Mouse (Mus musculus) retina, adult 2 months (tissue): ENCODE data around the gene Sumf1.

Source experiments
- DNase-seq: peaks from one replicate; pipeline ENCODE4 v3.0.0-alpha.2; 2012; ENCODE audit warnings: low read depth, low spot score

Gene Sumf1

DNA sequence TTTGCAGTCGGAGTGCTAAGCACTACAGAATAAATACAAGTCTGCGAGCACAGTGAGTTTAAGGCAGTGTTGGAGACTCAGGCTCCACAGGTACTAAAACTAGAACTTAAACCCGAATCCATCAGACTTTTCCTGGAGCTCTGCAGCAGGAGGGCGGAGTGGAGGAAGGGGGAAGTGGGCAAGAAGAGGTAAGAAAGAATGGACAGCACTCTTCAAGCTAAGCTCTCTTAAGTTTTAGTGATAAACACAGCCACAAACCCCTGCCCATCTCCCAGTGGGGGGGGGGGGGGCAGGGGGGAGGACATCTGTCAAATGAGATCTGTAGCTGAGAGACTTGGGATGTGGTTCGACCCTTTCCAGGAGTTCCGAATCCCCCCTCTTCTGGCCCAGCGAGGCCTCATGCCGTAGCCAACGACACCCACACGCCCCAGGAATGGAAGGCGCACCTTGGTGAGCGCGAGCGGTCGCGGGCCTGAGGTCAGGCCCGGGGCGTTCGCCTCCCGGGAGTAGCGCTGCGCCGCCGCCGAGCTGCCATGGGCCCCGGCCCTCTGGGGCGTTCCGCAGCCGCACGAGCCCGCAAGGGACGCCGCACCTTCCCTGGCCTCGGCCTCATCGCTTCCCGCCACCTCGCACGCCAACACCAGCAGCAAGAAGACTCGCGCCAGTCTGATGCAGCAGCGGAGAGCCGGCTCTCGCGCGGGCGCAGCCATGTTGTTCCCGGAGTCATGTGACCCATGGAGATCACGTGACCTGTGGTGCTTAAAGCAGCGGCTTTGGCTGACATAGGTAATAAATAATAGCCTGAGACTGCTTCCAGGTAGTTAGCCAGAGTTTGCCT, at the start of gene Sumf1:
Gene Sumf1 (minus strand): TSS at position 736 of the 838 bp plus-strand sequence.
- DNase-seq, result peak; percentile 91

DNA sequence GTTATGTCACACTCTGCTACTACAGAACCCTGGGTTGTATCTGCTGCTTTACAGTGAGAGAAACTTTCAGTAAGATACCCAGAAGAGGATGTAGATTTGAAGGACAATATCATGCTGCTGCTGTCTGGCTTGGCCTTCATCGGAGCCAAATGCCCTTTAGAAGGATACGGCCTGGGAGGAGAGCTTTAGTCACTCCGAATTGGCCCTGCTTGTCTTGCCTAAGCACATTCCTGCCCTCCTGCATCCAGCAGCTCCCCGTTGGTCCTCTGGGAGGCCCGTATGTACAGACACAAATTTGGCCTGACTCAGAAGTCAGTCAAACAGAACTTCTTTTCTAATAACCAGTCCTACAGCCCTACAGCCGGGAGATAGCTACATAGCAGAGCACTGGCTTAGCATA, 49.2 kb upstream of the Sumf1 start:
- DNase-seq, result no peak

GRCm38 (mm10) chr6:108233070-108233469, 47.7 kb upstream of the Sumf1 start:
- no peak for DNase-seq

- DNase-seq, result no peak
Measured at GRCm38 (mm10) chr6:108231892-108232710, 46.7 kb upstream of the Sumf1 start.

DNA sequence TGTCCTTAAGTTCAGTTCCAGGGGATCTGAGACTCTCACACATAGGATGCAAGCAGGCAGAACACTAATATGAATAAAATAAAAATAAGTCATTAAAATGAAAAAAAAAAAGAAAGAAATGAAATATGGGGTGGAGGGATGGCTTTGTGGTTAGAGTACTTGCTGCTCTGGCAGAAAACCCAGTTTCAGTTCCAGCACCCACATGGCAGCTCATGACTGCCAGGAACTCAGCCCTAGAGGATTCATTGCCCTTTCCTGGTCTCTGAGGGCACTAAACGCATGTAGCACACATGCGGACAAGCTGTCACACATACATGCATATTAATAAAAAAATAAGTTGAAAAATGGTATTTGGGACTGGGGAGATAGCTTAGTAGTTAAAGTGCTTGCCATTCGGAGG, 45.2 kb upstream of the Sumf1 start:
- DNase-seq, result no peak

DNA sequence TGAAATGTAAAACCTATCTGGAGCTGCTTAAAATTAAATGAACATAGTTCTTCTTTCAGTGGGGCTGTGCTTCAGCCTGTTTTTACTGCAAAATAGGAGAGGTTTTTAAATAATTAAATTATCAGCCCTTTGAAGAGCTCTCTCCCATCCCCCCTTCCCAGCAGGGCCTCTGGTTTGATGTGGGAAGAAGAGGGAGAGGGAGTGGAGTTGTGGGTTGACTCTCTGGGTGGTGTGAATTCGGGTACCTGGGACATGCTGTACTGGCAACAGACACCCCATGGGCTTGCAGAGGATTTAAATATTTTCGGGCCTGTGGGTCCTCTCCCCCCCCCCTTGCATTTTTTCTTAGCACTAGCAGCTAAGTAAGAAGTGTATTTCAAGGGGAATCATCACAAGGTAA, 43.2 kb upstream of the Sumf1 start:
- DNase-seq, result no peak

GRCm38 (mm10) chr6:108228048-108228447, 42.7 kb upstream of the Sumf1 start:
- no peak for DNase-seq

DNA sequence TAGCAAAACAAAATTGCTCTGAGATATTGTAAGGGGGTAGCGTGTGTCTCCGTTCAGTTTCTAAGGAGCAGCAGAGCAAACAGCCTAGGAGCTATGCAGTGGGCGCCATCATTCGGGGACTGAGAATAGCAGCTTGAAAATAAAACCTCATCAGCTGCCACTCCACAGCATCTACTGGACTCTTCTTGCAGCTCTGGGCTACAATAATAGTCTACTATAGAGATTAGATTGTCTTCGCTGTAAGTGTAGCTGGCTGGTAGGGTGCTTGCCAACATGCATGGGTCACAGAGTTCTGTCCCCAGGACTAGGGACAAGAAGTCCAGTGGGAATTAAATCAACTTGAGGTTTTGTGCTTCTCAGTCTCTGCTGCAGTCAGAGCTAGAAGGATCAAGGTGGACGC, 42.1 kb upstream of the Sumf1 start:
- DNase-seq, result no peak

DNA sequence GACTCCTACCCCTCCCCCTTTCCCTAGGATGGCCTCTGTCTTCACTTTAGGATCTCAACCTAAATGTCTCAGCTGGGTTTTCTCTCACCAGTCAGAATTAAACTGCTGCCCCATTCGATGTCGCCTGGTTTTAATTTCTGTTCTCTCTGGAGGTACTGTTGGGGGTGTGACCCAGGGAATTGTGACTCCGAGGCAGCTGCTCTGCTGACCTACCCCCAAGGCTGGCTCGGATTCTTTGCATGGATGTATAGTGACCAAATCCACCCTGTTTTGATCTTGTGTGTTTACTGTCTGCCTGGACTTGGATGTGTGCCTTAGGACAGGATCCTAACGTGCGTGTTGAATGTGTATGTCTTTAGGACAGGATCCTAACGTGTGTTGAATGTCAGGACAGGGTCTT, 40.8 kb upstream of the Sumf1 start:
- DNase-seq, result no peak

DNA sequence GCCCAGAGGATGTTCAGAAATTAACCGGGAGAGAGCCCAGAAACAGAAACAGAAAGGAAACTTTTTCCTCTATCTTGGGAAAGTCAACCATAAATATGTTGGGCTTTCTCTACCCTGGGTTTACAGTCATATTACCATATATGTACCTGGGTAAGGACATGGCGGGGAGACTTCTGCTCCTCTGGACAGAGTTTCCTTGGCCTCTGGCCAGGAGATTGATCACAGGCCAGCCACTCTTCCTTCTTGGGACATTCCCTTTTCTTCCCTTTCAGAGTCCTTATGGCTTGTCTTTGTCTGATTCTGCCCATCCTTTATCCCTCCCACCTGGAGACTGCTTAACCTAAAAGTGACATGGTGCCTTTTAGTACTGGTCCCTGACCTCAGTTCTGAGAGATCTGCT, 39.6 kb upstream of the Sumf1 start:
- DNase-seq, result no peak

- DNase-seq, result no peak
Measured at GRCm38 (mm10) chr6:108224361-108224760, 39.0 kb upstream of the Sumf1 start.

GRCm38 (mm10) chr6:108222875-108223274, 37.5 kb upstream of the Sumf1 start:
- no peak for DNase-seq

DNA sequence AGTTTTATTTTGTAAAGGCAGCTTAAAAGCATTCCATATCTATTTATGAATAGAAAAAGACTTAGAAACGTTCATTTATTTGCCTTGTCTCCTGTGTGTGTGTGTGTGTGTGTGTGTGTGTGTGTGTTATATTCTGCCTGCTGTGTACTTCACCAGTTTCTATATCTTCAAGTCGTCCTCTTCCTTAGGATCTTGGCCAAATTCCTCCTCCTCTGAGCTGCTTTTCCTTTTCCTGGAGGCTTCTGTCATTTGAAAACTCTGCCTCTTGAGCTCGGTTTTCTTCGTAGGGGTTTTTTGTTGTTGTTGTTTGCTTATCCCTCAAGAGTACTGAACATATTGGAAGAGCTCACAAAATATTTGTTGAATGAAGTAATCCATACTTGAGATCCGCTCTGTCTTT, 37.1 kb upstream of the Sumf1 start:
- no peak for DNase-seq

GRCm38 (mm10) chr6:108217987-108218386, 32.6 kb upstream of the Sumf1 start:
- no peak for DNase-seq

DNA sequence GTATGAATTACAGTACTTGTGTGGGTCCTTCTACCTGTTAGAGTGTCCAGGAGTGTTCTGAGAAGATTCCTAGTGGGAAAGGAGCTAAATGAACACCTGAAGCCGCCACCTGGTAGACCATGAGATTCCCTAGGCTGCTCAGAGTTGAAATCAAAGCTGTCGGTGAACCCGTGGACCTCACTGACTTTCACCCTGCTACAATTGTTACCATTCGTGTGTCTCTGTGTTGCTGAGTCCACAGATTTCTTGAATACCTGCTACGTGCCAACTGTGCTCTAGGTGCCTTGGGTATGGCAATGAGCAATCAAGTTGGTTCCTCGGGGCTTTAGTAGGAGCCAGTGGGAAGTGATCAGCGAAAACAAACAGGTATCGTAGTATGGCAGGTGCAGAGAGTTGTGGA, 31.4 kb upstream of the Sumf1 start:
- no peak for DNase-seq

DNA sequence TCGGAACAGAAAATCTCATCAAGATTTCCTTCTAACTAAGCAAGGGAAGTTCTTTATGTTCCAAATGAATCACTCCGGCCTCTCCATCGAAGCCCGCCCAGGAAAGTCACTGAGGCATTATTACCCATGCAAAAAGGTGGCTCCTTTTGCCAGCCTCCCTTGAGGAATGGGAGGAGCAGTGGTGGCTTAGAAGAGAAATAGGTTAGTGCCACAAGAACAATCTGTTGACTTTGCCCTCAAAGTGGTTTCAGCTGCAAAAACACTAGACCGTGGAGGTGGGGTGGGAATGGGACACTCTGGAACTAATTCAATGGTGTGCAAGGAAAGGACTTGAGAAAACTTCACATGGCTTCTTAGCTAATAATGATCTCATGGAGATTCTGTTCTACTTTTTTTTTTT, 30.7 kb upstream of the Sumf1 start:
- DNase-seq, result no peak

DNA sequence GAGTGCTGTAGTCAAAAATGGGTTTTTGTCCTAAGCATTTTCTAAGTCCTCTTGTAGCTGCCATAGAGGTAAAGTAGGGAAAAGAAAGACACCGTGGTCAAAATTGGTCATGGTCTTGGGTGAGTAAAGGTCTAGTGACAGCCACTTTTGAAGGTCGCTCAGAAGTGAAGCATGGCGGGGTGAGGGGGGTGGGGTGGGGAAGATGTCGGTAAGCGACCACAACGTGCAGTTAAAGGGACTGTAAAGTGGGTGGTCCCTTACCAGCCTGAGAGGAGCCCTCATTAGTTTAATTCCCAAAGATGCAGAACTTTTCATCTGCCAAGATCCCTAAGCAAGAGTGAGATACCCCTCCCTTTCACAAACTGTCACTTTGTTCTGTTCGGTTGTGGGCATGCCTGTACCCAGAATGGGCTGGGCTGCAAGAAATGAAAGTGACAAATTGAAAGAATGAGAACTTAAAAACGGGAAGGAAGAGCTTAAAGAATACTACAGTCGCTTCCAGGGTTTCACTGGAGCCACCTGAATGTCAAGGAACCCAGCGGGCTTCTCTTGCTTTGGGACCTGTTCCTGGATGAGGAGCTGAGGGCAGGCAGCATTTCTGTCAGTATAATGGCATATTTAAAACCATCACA, 29.0 kb upstream of the Sumf1 start:
- DNase-seq, result no peak

DNA sequence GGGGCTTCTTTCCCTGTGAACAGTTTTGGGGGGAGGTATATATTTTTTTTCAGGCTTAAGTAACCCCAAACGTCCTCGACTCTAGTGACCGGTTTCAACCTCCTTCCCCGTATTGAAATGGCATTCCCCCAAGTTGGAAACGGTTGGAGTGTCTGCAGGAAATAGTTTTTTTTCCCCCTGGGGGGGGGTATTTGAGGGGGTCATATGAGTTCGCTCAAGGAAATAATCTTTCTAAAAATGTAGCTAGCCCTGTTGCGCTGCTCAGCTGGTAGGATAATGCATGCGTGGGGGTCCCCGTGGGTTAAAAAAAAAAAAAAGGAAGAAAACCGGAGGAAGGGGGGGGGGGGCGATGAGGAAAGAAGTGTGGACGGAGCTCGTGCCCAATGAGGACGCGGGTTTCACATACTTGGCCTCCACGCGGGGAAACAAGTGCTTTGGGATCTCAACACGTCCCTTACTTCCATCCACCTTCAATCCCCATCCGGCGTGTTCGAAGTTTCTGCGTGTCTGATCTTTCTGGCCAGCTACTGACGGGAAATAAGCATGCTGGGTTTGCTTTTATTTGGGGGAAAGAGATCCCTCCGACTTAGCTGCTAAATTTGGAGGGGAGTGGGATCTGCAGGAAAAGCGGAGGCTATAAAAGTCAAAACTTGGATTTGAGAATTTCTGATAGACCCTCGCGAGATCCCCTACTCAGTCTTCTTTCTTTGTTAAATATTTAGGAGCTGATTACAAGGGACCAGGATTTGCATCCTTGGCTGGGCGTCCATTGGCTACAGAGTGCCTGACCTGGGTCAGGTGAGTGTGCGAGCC, 28.3 kb upstream of the Sumf1 start:
- no peak for DNase-seq

DNA sequence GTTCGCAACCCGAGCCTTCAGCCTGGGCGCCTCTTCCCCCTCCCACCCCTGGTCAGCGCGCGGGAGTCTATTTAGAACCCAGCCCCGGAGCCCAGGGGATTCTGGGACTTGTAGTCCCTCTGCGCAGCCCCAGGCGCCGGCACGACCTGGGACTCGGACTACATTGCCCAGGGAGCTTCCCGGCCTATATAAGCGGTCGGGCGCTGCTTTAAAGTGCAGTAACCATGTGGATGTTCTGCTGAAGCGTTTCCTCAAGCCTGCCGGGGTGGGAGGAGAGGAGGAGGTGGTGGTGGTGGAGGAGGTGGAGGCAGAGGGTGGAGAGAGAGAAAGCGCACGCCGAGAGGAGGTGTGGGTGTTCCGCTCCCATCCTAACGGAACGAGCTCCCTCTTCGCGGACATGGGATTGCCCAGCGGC, 27.5 kb upstream of the Sumf1 start, which contains the start of gene Itpr1:
Gene Itpr1 (plus strand): TSS at position 216 of the 415 bp plus-strand sequence.
- peak; percentile 91 for DNase-seq

GRCm38 (mm10) chr6:108211896-108212880, 26.8 kb upstream of the Sumf1 start:
- no peak for DNase-seq
